Mouse (Mus musculus) stomach, embryonic 15.5 days (tissue): ENCODE results near the gene Ccdc96. TPM values are rescaled to one million over a fixed set of nuclear protein-coding genes. Genes with fewer than 3 reads are reported as not detected.

ENCODE experiments used
- ATAC-seq: fragments of 200-750 bp; cut with Nextera tagmentation; 2 replicates; pipeline ENCODE4 v1.8.0; 2017; ENCODE audit warnings: low read depth, moderate number of reproducible peaks, moderate TSS enrichment; ENCODE audit not compliant: insufficient read depth, low FRiP score
- H3K27ac ChIP-seq: fragments of 300-500 bp; sonication (generic); 2 replicates; pipeline ENCODE4 v1.5.1; 2015; ENCODE audit warnings: mild to moderate bottlenecking, inconsistent platforms
- H3K27me3 ChIP-seq: fragments of 300-500 bp; sonication (generic); replicated peaks from 2 replicates; pipeline ENCODE4 v1.6.1; 2015; ENCODE audit warnings: inconsistent platforms
- H3K36me3 ChIP-seq: fragments of 300-500 bp; sonication (generic); 2 replicates; pipeline ENCODE4 v1.6.1; 2015; ENCODE audit warnings: inconsistent platforms
- H3K4me1 ChIP-seq: fragments of 300-500 bp; sonication (generic); 2 replicates; pipeline ENCODE4 v1.6.1; 2015; ENCODE audit warnings: inconsistent platforms
- H3K4me2 ChIP-seq: fragments of 300-500 bp; sonication (generic); 2 replicates; pipeline ENCODE4 v1.6.1; 2015; ENCODE audit warnings: mild to moderate bottlenecking, inconsistent platforms
- H3K4me3 ChIP-seq: fragments of 300-500 bp; sonication (generic); replicated peaks from 2 replicates; pipeline ENCODE4 v1.5.1; 2015; ENCODE audit warnings: inconsistent platforms
- H3K9ac ChIP-seq: fragments of 300-500 bp; sonication (generic); 2 replicates; pipeline ENCODE4 v1.6.1; 2015; ENCODE audit warnings: inconsistent platforms
- H3K9me3 ChIP-seq: fragments of 300-500 bp; sonication (generic); 2 replicates; pipeline ENCODE4 v1.6.1; 2016; ENCODE audit warnings: inconsistent platforms
- WGBS: fragments of 180-500 bp; shearing (Covaris S2); methylation state at CpG from one replicate; pipeline ENCODE4 v1.1.7; 2015; 5-methylcytosine and 5-hydroxymethylcytosine counted together
- polyA plus RNA-seq: library from polyadenylated mRNA; unstranded; fragments of >200 nt; fragmentation: Nextera tagmentation; extraction: Ambion mirVana; gene quantifications from 2 replicates; pipeline ENCODE4 v1.2.1, GENCODE M21; 2015

Gene Ccdc96
- polyA plus RNA-seq: 0.10 and 0.27 TPM in 2 replicates

DNA sequence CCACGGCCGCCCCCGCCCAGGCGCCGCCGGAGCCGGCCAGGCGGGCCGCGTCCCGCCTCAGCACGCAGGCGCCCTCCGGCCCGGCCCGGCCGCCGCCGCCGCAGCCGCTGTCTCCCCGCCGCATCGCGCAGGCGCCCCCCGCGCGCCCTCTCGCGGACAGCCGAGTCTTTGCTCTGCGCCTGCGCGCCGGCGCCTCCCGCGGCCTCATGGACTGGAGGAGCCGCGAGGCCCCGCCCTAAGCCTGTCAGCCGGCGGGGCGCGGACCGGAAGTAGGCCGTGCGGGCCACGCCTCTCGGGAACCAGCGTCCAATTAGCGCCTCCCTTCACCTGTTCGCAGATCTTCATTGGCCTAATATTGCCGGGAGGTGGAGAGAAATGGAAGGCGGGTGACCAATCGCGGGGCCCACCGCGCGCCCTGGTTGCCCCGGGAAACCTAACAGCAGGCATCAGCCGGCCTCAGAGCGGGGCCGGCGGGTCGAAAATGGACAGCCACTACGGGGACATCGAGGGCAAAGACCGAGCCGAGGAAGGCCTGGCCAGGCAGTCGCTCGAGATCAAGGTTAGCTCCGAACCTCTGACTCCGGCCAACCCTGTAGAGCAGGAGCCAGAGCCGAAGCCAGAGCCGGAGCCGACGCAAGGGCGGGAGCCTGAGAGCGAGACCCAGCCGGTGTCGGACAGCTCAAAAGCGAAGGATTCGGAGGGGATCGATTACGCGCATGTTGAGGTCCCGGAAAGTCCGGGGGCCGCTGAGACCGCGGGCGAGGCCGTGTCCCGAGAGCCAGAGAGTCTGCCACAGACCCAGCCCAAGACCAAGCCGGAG lies at the start of gene Ccdc96, which contains the start of gene Tada2b:
TSS of gene Ccdc96 (plus strand) at position 418 of the 820 bp plus-strand sequence.
TSS of gene Tada2b (minus strand) at position 115 of the 820 bp plus-strand sequence.
- Histone ChIP-seq H3K9me3 (no peaks in the 10 kb centered on the region), H3K9ac (peak within 1 kb of the TSS; percentile 93), H3K4me3 (peak within 1 kb of the TSS; percentile 89), H3K27ac (peak within 1 kb of the TSS; percentile 33; the same call in 1 of the 2 replicates), H3K27me3 (peaks cover 10% of the 10 kb centered on the region), H3K36me3 (0 out of 2 replicates have a peak, but pooled peaks cover 4% of the 10 kb centered on the region), H3K4me2 (peak within 1 kb of the TSS; percentile 97), H3K4me1 (peaks cover 24% of the 10 kb centered on the region)
- WGBS: under 1% methylated on average over 86 of the region's 97 CpGs
- peak; percentile 99 for ATAC-seq

DNA sequence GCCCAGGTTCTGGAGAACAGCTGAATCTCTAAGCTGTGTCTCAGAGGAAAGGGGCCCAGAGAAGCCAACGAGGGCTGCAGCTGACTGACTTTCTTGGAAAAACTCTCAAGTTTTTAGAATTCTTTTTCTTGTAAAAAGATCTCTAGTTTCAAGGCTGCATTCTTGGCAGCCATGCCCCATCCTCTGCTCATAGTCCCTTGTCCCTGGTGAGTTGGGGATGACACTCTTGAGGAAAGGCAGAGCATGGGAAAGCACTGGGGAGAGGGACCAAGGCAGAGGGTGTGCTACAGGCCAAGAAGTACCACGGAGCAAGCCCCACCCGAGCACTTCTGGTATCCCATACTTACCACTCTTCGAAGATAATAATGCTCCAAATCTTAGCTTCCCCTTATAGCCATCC lies 47.5 kb upstream of the Ccdc96 start:
- 62% methylated on average over 4 of the region's 4 CpGs for WGBS
- Histone ChIP-seq H3K27me3 (no peaks in the 10 kb centered on the region), H3K27ac (no peak overlapping the region), H3K36me3 (no peaks in the 10 kb centered on the region), H3K9me3 (no peaks in the 10 kb centered on the region), H3K9ac (no peak overlapping the region), H3K4me1 (no peaks in the 10 kb centered on the region), H3K4me2 (no peak overlapping the region), H3K4me3 (no peak overlapping the region)
- no peak; the same call in 1 of the 2 replicates for ATAC-seq

DNA sequence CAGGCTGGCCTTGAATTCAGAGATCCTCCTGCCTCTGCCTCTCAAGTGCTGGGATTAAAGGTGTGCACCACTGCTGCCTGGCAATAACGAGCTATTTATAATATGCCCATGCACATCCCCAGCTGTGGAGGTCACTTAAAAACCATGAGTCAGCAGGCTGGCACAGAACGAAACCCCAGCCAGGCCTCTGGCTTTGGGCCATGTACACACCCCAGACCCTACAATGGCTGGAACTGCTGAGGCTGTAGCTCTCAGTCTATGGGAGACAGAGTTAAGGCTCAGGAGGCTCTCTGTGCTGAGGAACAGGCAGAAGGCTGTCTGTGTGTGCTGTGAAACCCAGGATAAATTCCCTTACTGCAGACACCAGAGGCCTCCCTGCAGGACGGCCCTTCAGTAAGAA lies 43.6 kb upstream of the Ccdc96 start:
- no peak overlapping the region for H3K4me3 ChIP-seq
- H3K4me1 ChIP-seq: 0 out of 2 replicates have a peak, but pooled peaks cover 4% of the 10 kb centered on the region
- H3K36me3 ChIP-seq: no peaks in the 10 kb centered on the region
- H3K4me2 ChIP-seq: no peak overlapping the region
- no peaks in the 10 kb centered on the region; the same call in 1 of the 2 replicates for H3K27me3 ChIP-seq
- H3K9me3 ChIP-seq: no peaks in the 10 kb centered on the region
- 60% methylated on average over 3 of the region's 3 CpGs for WGBS
- no peak overlapping the region for H3K9ac ChIP-seq
- H3K27ac ChIP-seq: no peak overlapping the region
- ATAC-seq: no peak

DNA sequence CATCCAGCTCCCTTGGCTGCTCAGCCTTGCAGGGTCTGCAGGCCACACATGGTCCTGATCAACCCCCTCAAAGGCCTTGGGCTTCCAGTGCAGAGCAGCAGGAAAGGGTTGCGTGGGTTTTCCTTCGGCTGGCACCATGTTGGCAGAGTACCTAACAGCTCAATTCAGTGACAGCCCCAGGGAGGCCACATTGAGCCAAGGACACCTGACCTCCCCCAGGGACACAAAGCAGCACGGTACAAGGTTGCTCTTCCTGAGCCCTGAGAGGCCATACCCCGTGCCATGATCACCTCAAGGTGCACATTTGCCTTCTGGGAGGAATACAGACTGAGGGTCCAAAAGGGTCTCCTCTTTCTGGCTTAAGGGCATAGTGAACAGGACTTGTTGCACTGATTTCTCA lies 39.8 kb upstream of the Ccdc96 start:
- H3K9me3 ChIP-seq: no peaks in the 10 kb centered on the region
- H3K36me3 ChIP-seq: no peaks in the 10 kb centered on the region
- no peak overlapping the region for H3K4me2 ChIP-seq
- H3K4me3 ChIP-seq: no peak overlapping the region
- no peak overlapping the region for H3K27ac ChIP-seq
- WGBS: 52% methylated on average over 4 of the region's 4 CpGs
- no peaks in the 10 kb centered on the region; the same call in 1 of the 2 replicates for H3K27me3 ChIP-seq
- no peak overlapping the region for H3K9ac ChIP-seq
- 0 out of 2 replicates have a peak, but pooled peaks cover 4% of the 10 kb centered on the region for H3K4me1 ChIP-seq
- ATAC-seq: no peak

DNA sequence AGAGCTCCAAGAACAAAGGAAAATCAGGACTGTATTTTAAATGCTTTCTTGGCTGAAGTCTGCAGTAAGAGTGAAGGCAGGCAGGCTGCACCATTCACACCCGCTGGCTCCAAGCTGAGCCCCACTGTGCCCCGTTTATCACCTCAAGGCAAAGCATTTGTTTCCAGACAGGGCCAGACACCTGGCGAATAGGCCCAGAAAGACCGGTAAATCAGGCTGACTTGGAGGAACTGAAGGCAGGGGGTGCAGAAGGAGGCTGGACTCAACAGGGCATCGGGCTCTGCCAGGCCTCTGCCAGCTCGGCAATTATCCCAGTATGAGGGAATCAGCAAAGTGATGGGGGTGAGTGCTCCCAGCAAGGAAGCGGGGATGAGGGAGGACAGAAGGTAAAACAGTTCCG lies 39.4 kb upstream of the Ccdc96 start:
- no peak overlapping the region for H3K27ac ChIP-seq
- H3K36me3 ChIP-seq: no peaks in the 10 kb centered on the region
- no peaks in the 10 kb centered on the region for H3K9me3 ChIP-seq
- no peak overlapping the region for H3K9ac ChIP-seq
- H3K4me2 ChIP-seq: no peak overlapping the region
- ATAC-seq: no peak
- H3K4me1 ChIP-seq: 0 out of 2 replicates have a peak, but pooled peaks cover 4% of the 10 kb centered on the region
- WGBS: 24% methylated on average over 8 of the region's 8 CpGs
- H3K4me3 ChIP-seq: no peak overlapping the region
- H3K27me3 ChIP-seq: no peaks in the 10 kb centered on the region; the same call in 1 of the 2 replicates

DNA sequence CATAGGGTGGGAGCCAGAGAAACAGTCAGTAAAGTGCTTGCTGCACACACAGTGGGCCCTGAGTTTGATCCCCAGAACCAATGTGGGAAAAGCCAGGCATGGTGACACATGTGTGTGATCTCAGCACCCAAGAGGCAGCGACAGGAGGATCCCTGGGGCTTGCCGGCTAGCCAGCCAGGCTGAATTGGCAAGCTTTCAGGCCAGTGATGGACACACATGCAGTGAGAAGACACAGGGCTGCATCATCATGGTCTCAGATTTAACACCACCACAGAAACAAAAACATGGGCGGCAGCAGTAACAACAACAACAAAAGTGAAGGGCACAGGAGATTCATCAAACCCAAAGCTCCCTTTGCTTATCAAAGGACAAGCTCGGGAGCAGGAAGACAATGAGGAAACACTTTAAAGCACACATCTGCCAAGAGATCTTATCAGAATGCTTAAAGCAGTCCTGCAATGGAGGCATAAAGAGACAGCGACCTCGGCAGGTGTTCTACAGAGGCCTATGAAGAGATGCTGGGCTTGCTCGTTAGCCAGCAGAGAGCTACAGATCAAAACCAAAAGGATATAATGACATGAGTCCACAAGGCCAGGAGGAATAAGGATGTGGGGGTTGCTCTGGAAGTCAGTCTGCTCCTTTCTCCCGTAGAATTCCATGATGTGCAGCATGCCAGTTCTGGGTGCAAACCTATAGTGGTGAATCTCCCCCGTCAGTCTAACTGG lies 38.1 kb upstream of the Ccdc96 start:
- 38% methylated on average over 9 of the region's 9 CpGs for WGBS
- no peak overlapping the region for H3K4me3 ChIP-seq
- ATAC-seq: no peak

DNA sequence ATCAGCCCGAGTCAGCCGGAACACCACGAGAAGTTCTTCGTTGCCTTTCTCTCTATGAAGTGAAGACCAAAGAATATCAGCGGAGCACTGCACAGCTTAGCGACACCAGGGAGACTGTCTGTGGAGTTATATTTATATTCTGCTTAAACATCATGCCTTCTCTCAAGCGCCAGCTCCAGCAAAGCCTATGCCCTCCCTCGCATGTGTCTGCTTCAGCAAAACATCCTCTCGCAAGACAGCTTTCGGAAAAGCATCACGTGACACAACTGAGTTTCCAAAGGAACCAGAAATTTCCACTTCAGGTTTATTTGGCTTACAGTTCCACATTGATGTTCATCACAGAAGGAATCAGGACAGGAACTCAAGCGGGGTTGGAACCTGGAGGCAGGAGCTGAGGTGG lies 36.5 kb upstream of the Ccdc96 start:
- no peaks in the 10 kb centered on the region for H3K9me3 ChIP-seq
- H3K9ac ChIP-seq: no peak overlapping the region
- H3K4me3 ChIP-seq: no peak overlapping the region
- H3K36me3 ChIP-seq: no peaks in the 10 kb centered on the region
- H3K4me2 ChIP-seq: no peak overlapping the region
- no peak for ATAC-seq
- no peaks in the 10 kb centered on the region; the same call in 1 of the 2 replicates for H3K27me3 ChIP-seq
- H3K4me1 ChIP-seq: 0 out of 2 replicates have a peak, but pooled peaks cover 4% of the 10 kb centered on the region
- WGBS: 90% methylated on average over 12 of the region's 12 CpGs
- H3K27ac ChIP-seq: no peak overlapping the region

More for the DNA sequence above, 38.1 kb upstream of the Ccdc96 start:
- no peaks in the 10 kb centered on the region for H3K36me3 ChIP-seq
- no peak overlapping the region for H3K4me2 ChIP-seq
- no peak overlapping the region for H3K9ac ChIP-seq
- H3K27me3 ChIP-seq: no peaks in the 10 kb centered on the region; the same call in 1 of the 2 replicates
- no peak overlapping the region for H3K27ac ChIP-seq
- H3K9me3 ChIP-seq: no peaks in the 10 kb centered on the region
- H3K4me1 ChIP-seq: 0 out of 2 replicates have a peak, but pooled peaks cover 4% of the 10 kb centered on the region

DNA sequence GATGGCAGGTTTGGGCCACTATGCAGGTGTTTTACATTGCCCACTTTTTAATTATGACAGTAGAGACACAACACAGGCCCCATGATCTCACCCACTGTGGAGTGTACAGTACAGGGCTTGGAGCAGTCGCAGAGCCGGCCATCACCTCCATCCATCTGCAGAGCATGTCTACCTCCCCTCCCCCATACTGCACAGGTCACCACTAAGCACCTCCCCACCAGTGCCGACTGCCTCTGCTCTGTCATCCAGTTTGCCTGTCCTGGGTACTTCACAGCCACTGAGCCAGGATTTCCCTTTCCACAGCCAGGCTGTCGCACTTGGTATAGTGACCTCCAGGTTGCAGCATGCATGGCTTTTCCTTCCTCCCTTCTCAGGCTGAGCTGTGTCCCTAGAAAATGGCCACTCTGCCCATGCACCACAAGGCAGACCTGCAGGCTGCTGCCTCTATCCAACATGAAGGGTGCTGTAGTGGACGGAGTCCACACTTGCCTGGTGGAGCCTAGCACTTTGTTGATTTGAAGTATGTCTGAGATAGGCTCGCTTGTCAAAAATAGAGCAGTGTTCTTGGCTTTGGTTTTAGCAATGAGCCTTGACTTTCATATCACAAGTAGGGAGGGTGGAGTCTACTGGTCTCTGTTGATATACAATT lies 34.6 kb upstream of the Ccdc96 start:
- WGBS: 63% methylated on average over 6 of the region's 6 CpGs

DNA sequence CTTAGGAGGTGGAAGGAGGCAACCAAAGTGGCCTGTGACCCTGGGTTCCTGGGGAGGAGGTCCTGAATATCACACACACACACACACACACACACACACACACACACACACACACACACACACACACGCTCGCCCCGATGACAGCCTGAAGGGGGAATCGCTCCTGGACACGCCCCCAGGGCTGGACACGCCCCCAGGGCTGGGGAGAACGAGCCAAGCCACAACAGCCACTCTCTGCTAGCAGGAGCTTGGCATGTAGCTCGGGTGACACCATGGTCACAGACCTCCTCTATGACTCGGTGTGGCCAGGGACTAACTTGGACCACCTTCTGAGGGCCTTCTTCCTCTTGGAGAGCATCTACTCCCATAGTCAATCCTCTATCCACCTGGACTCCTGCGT lies 33.3 kb upstream of the Ccdc96 start:
- Histone ChIP-seq H3K27ac (no peak overlapping the region), H3K9ac (no peak overlapping the region), H3K4me1 (no peaks in the 10 kb centered on the region), H3K36me3 (no peaks in the 10 kb centered on the region), H3K4me2 (no peak overlapping the region), H3K9me3 (no peaks in the 10 kb centered on the region), H3K4me3 (no peak overlapping the region), H3K27me3 (no peaks in the 10 kb centered on the region)
- 20% methylated on average over 10 of the region's 10 CpGs for WGBS
- ATAC-seq: no peak

More for the DNA sequence above, 34.6 kb upstream of the Ccdc96 start:
- no peaks in the 10 kb centered on the region for H3K36me3 ChIP-seq
- no peak overlapping the region for H3K4me2 ChIP-seq
- ATAC-seq: no peak
- no peak overlapping the region for H3K9ac ChIP-seq
- H3K27ac ChIP-seq: no peak overlapping the region
- H3K27me3 ChIP-seq: no peaks in the 10 kb centered on the region; the same call in 1 of the 2 replicates
- H3K4me3 ChIP-seq: no peak overlapping the region
- H3K4me1 ChIP-seq: 0 out of 2 replicates have a peak, but pooled peaks cover 4% of the 10 kb centered on the region
- H3K9me3 ChIP-seq: no peaks in the 10 kb centered on the region

DNA sequence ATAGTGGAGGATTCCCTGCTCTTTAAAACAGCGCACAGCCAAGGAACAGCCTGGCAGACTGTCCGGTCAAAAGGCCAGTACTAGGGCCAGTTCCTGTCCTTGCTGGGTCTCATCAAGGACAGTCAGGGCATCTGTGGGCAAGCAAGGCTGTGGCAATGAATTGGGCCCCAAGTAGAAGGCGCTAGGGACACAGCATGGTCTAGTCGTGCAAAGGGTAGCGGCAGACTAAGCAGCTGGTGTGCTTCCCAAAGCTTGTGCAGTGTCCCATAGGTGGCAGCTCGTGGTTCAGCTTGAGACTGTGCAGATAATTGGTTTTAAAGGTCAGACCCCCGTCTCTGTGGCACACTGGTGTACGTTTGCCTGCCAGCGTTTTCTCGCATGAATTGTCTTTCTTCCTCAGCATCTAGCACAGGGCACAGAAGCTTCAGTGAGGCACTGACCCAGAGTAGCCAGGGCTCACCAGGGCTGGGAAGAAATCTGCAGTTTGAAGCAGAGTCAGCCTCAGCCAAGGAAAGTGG lies 32.5 kb upstream of the Ccdc96 start:
- no peaks in the 10 kb centered on the region for H3K4me1 ChIP-seq
- H3K27me3 ChIP-seq: no peaks in the 10 kb centered on the region
- no peak overlapping the region for H3K4me2 ChIP-seq
- WGBS: 65% methylated on average over 10 of the region's 10 CpGs
- H3K9ac ChIP-seq: no peak overlapping the region
- no peaks in the 10 kb centered on the region for H3K9me3 ChIP-seq
- H3K4me3 ChIP-seq: no peak overlapping the region
- no peak overlapping the region for H3K27ac ChIP-seq
- no peak for ATAC-seq
- no peaks in the 10 kb centered on the region for H3K36me3 ChIP-seq

DNA sequence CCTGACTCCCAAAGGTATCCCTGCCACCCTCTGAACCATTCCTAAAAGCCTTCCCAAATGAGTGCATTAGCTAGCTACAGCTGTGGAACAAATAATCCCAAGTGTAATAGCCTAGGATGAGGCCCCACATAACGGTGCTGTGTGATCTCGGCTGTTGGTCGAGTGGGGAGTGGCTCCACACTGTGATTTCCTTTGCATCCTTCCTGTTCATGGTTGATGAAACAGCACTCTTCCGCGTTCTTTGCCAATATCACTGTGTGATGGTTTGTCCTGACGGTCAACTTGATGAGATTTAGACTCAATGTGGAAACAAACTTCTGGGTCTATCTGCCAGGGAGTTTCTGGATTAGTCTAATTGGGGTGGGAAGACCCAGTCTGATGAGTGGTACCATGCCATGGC lies 31.6 kb upstream of the Ccdc96 start:
- Histone ChIP-seq H3K4me2 (no peak overlapping the region), H3K4me3 (no peak overlapping the region), H3K27me3 (no peaks in the 10 kb centered on the region), H3K4me1 (no peaks in the 10 kb centered on the region), H3K9me3 (no peaks in the 10 kb centered on the region), H3K9ac (no peak overlapping the region), H3K36me3 (no peaks in the 10 kb centered on the region), H3K27ac (no peak overlapping the region)
- WGBS: 78% methylated on average over 6 of the region's 6 CpGs
- no peak for ATAC-seq
